Mouse (Mus musculus): ENCODE results near the gene Rusc2. TPM values are rescaled to one million over a fixed set of nuclear protein-coding genes. Genes with fewer than 3 reads are reported as not detected.

The Rusc2 gene
- polyA plus RNA-seq, 1 experiment = 0.03 TPM

GRCm38 (mm10) chr4:43382155-43383020 lies 609 bp downstream of the Rusc2 start:
- Histone ChIP-seq H3K27me3 (ENCODE audit: control insufficient read depth) (peaks cover 15% of the 10 kb centered on the region), H3K4me1 (ENCODE audit: control insufficient read depth) (peaks cover 2% of the 10 kb centered on the region; the same call in 1 of the 2 replicates), H3K9me3 (ENCODE audit: control insufficient read depth, low read length) (no peaks in the 10 kb centered on the region), H3K36me3 (ENCODE audit: control insufficient read depth) (no peaks in the 10 kb centered on the region), H3K4me3 (replicated peaks) (peak overlapping the region; percentile 52)
- TF ChIP-seq GATA1 (IDR thresholded peaks at IDR 0.05; ENCODE audit: low read length) (no peak), TAL1 (IDR thresholded peaks at IDR 0.05; ENCODE audit: low read length) (no peak)

GRCm38 (mm10) chr4:43383246-43384082 lies 1.7 kb downstream of the Rusc2 start:
- peaks cover 15% of the 10 kb centered on the region for H3K27me3 ChIP-seq (ENCODE audit: control insufficient read depth)
- H3K36me3 ChIP-seq (ENCODE audit: control insufficient read depth) = no peaks in the 10 kb centered on the region
- H3K9me3 ChIP-seq (ENCODE audit: control insufficient read depth, low read length) = no peaks in the 10 kb centered on the region
- H3K4me1 ChIP-seq (ENCODE audit: control insufficient read depth) = peaks cover 2% of the 10 kb centered on the region; the same call in 1 of the 2 replicates
- no peak for TF ChIP-seq GATA1 (IDR thresholded peaks at IDR 0.05; ENCODE audit: low read length)
- no peak for TF ChIP-seq TAL1 (IDR thresholded peaks at IDR 0.05; ENCODE audit: low read length)
- no peak overlapping the region for H3K4me3 ChIP-seq (replicated peaks)

GRCm38 (mm10) chr4:43384083-43384460 lies 2.3 kb downstream of the Rusc2 start:
- no peaks in the 10 kb centered on the region for H3K36me3 ChIP-seq (ENCODE audit: control insufficient read depth)
- no peak overlapping the region for H3K4me3 ChIP-seq (replicated peaks)
- no peaks in the 10 kb centered on the region for H3K9me3 ChIP-seq (ENCODE audit: control insufficient read depth, low read length)
- TF ChIP-seq GATA1 (IDR thresholded peaks at IDR 0.05; ENCODE audit: low read length) = no peak
- no peak for TF ChIP-seq TAL1 (IDR thresholded peaks at IDR 0.05; ENCODE audit: low read length)
- peaks cover 15% of the 10 kb centered on the region for H3K27me3 ChIP-seq (ENCODE audit: control insufficient read depth)
- peaks cover 2% of the 10 kb centered on the region; the same call in 1 of the 2 replicates for H3K4me1 ChIP-seq (ENCODE audit: control insufficient read depth)

GRCm38 (mm10) chr4:43384541-43384940 lies 2.8 kb downstream of the Rusc2 start:
- H3K27me3 ChIP-seq (ENCODE audit: control insufficient read depth) = peaks cover 15% of the 10 kb centered on the region
- peaks cover 2% of the 10 kb centered on the region; the same call in 1 of the 2 replicates for H3K4me1 ChIP-seq (ENCODE audit: control insufficient read depth)
- no peak overlapping the region for H3K4me3 ChIP-seq (replicated peaks)
- H3K9me3 ChIP-seq (ENCODE audit: control insufficient read depth, low read length) = no peaks in the 10 kb centered on the region
- TF ChIP-seq GATA1 (IDR thresholded peaks at IDR 0.05; ENCODE audit: low read length) = no peak
- no peak for TF ChIP-seq TAL1 (IDR thresholded peaks at IDR 0.05; ENCODE audit: low read length)
- no peaks in the 10 kb centered on the region for H3K36me3 ChIP-seq (ENCODE audit: control insufficient read depth)

GRCm38 (mm10) chr4:43386932-43387331 lies 5.2 kb downstream of the Rusc2 start:
- Histone ChIP-seq H3K4me3 (replicated peaks) (no peak overlapping the region), H3K4me1 (ENCODE audit: control insufficient read depth) (no peaks in the 10 kb centered on the region), H3K36me3 (ENCODE audit: control insufficient read depth) (no peaks in the 10 kb centered on the region), H3K27me3 (ENCODE audit: control insufficient read depth) (peaks cover 7% of the 10 kb centered on the region), H3K9me3 (ENCODE audit: control insufficient read depth, low read length) (no peaks in the 10 kb centered on the region)
- TF ChIP-seq GATA1 (IDR thresholded peaks at IDR 0.05; ENCODE audit: low read length) (no peak), TAL1 (IDR thresholded peaks at IDR 0.05; ENCODE audit: low read length) (no peak)

GRCm38 (mm10) chr4:43389390-43389789 lies 7.6 kb downstream of the Rusc2 start:
- Histone ChIP-seq H3K9me3 (ENCODE audit: control insufficient read depth, low read length) (no peaks in the 10 kb centered on the region), H3K4me1 (ENCODE audit: control insufficient read depth) (no peaks in the 10 kb centered on the region), H3K36me3 (ENCODE audit: control insufficient read depth) (no peaks in the 10 kb centered on the region), H3K4me3 (replicated peaks) (no peak overlapping the region), H3K27me3 (ENCODE audit: control insufficient read depth) (no peaks in the 10 kb centered on the region)
- TF ChIP-seq TAL1 (IDR thresholded peaks at IDR 0.05; ENCODE audit: low read length) (no peak), GATA1 (IDR thresholded peaks at IDR 0.05; ENCODE audit: low read length) (no peak)

- Histone ChIP-seq H3K4me1 (ENCODE audit: control insufficient read depth) (no peaks in the 10 kb centered on the region), H3K36me3 (ENCODE audit: control insufficient read depth) (no peaks in the 10 kb centered on the region), H3K9me3 (ENCODE audit: control insufficient read depth, low read length) (no peaks in the 10 kb centered on the region), H3K4me3 (replicated peaks) (no peak overlapping the region), H3K27me3 (ENCODE audit: control insufficient read depth) (no peaks in the 10 kb centered on the region)
- TF ChIP-seq TAL1 (IDR thresholded peaks at IDR 0.05; ENCODE audit: low read length) (no peak), GATA1 (IDR thresholded peaks at IDR 0.05; ENCODE audit: low read length) (no peak)
These were observed 8.2 kb downstream of the Rusc2 start for GRCm38 (mm10) chr4:43389845-43390440.

GRCm38 (mm10) chr4:43391521-43392050 lies 9.8 kb downstream of the Rusc2 start:
- H3K36me3 ChIP-seq (ENCODE audit: control insufficient read depth) = no peaks in the 10 kb centered on the region
- H3K4me3 ChIP-seq (replicated peaks) = no peak overlapping the region
- H3K4me1 ChIP-seq (ENCODE audit: control insufficient read depth) = no peaks in the 10 kb centered on the region
- H3K27me3 ChIP-seq (ENCODE audit: control insufficient read depth) = no peaks in the 10 kb centered on the region
- TF ChIP-seq GATA1 (IDR thresholded peaks at IDR 0.05; ENCODE audit: low read length) = no peak
- TF ChIP-seq TAL1 (IDR thresholded peaks at IDR 0.05; ENCODE audit: low read length) = no peak
- H3K9me3 ChIP-seq (ENCODE audit: control insufficient read depth, low read length) = no peaks in the 10 kb centered on the region
